Mouse (Mus musculus): ENCODE measurements around the gene Hspb8. TPM values are rescaled to one million over a fixed set of nuclear protein-coding genes. Genes with fewer than 3 reads are reported as not detected.

Gene Hspb8
- polyA plus RNA-seq, 1 experiment: 4.2 TPM

DNA sequence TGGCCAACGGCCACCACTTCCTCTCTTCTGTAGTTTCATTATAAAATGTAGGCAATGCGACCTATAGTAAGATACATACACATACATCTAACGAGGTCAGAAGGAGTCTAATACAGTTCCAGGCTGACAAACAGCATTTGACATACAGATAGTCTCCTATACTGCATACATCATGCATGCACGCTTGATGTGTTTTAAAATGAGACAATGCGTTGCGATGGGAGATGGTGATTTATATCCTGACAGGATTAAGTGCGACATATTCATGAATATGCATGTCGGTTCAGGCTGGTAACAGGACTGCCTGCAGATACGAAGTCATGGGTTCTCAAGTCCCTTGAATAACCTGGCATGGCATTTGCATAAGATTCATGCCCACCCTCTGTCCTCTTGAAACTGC is 54.7 kb downstream of the Hspb8 start:
- no peak for TF ChIP-seq CTCF (IDR thresholded peaks at IDR 0.05; ENCODE audit: control insufficient read depth, insufficient read depth, low read length)
- TF ChIP-seq POLR2A (IDR thresholded peaks at IDR 0.05; ENCODE audit: borderline replicate concordance, control insufficient read depth, low read depth, low read length): no peak
- no peak overlapping the region for H3K4me3 ChIP-seq (replicated peaks; ENCODE audit: control insufficient read depth, low read depth, low read length)
- 76% methylated on average over 9 of the region's 9 CpGs for WGBS
- no peak overlapping the region for H3K27ac ChIP-seq (ENCODE audit: control insufficient read depth, insufficient read depth, low read depth, low read length, poor library complexity)
- no peaks in the 10 kb centered on the region for H3K4me1 ChIP-seq (ENCODE audit: control insufficient read depth, insufficient read depth, low read length)

DNA sequence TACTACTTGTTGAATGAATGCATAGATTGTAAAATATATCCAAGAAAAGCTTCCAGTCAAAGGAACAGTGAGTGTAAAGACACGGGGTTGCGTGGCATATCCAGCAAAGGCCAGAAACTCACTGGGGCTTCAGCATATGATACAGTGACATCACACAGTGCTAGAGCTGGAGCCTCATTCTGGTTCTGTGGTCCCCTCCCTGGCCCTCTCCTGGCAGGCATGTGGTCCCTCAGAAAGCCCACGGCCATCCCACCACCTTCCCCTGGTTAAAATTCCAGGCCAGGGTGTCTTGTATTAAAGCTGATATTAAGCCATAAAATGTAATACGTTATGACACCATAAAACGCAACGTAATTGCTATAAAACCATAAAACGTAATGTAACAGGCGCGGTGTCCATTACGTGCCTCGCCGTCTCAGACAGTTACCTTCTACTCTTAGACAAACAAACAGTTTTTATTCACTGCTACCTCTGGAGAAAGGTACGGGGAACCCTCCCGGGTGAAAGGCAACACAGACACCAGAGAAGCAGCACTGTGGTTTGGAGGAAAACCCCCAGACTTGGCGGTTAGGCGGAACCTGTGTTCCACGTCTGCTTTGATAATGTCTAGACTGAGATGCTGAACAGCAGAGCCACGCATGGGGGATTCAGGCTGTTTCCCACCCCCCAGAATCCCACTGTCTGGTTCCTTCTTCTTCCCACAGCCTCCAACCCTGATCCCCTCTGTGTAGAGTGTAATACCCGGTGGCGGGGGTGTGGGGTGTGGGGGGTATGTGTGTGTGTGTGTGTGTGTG is 55.6 kb downstream of the Hspb8 start:
- TF ChIP-seq CTCF (IDR thresholded peaks at IDR 0.05; ENCODE audit: control insufficient read depth, insufficient read depth, low read length) (no peak), POLR2A (IDR thresholded peaks at IDR 0.05; ENCODE audit: borderline replicate concordance, control insufficient read depth, low read depth, low read length) (no peak)
- WGBS: 79% methylated on average over 20 of the region's 20 CpGs
- no peaks in the 10 kb centered on the region for H3K4me1 ChIP-seq (ENCODE audit: control insufficient read depth, insufficient read depth, low read length)
- H3K27ac ChIP-seq (ENCODE audit: control insufficient read depth, insufficient read depth, low read depth, low read length, poor library complexity): no peak overlapping the region
- H3K4me3 ChIP-seq (replicated peaks; ENCODE audit: control insufficient read depth, low read depth, low read length): no peak overlapping the region

DNA sequence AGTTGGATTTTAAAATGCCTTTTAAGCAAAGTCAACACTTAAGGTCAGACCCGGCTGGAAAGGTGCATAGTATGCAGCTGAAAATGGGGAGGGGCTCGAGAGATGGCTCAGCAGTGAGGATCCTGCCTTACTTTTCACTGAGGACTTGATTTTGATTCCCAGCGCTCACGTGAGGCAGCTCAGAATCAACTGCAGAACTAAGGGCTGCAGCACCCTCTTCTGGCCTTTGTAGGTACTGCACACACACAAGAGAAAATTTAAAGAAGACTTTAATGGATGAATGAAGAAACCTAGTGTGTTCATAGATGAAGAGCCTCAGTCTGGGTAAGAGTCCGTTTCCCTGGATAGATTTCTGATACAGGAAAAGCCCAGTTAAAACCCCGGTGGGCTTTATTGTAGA is 61.3 kb downstream of the Hspb8 start:
- no peak overlapping the region for H3K4me3 ChIP-seq (replicated peaks; ENCODE audit: control insufficient read depth, low read depth, low read length)
- TF ChIP-seq POLR2A (IDR thresholded peaks at IDR 0.05; ENCODE audit: borderline replicate concordance, control insufficient read depth, low read depth, low read length) (no peak), CTCF (IDR thresholded peaks at IDR 0.05; ENCODE audit: control insufficient read depth, insufficient read depth, low read length) (no peak)
- no peaks in the 10 kb centered on the region for H3K4me1 ChIP-seq (ENCODE audit: control insufficient read depth, insufficient read depth, low read length)
- H3K27ac ChIP-seq (ENCODE audit: control insufficient read depth, insufficient read depth, low read depth, low read length, poor library complexity): no peak overlapping the region
- 71% methylated on average over 6 of the region's 6 CpGs for WGBS

DNA sequence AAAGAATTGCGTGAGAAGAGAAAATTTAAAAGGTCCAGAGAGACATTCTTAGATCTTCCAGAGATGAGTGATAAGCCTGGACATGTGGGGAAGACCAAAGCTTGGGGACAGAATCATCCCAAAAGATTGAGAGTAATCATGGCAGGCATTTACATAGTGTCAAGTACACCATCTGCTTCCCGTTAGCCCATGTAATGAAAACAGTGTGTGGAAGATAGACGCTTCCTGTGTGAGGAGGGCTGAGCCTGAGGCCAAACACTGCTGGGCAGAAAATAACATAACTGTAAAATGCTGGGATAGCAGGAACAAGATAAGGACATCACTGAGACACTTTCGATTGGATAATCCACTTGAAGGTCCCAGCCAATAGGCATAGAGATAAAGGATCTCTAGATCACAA is 61.9 kb downstream of the Hspb8 start:
- TF ChIP-seq POLR2A (IDR thresholded peaks at IDR 0.05; ENCODE audit: borderline replicate concordance, control insufficient read depth, low read depth, low read length) (no peak), CTCF (IDR thresholded peaks at IDR 0.05; ENCODE audit: control insufficient read depth, insufficient read depth, low read length) (no peak)
- Histone ChIP-seq H3K4me3 (replicated peaks; ENCODE audit: control insufficient read depth, low read depth, low read length) (no peak overlapping the region), H3K27ac (ENCODE audit: control insufficient read depth, insufficient read depth, low read depth, low read length, poor library complexity) (no peak overlapping the region), H3K4me1 (ENCODE audit: control insufficient read depth, insufficient read depth, low read length) (no peaks in the 10 kb centered on the region)
- 81% methylated on average over 4 of the region's 4 CpGs for WGBS

Other genes starting within 250 kb of the Hspb8 start
- 0.85 TPM in 1 of 2 replicates, not detected in the other for gene Ccdc60, start 133.9 kb downstream of the Hspb8 start, polyA plus RNA-seq (2011; ENCODE audit: insufficient read depth, insufficient read length, low replicate concordance, missing spikeins)
- gene Srrm4, start 169.0 kb upstream of the Hspb8 start, polyA plus RNA-seq (2011; ENCODE audit: insufficient read depth, insufficient read length, low replicate concordance, missing spikeins): 0.30 TPM in 1 of 2 replicates, not detected in the other

All from bone marrow, adult 2 months (tissue).